Mouse (Mus musculus) kidney, adult 2 months (tissue): Measurements from ENCODE around the gene Atf6.

Experiments
- CTCF ChIP-seq: fragments of 200-500 bp; conservative IDR thresholded peaks from 2 replicates; pipeline ENCODE4 v1.5.1; 2011; ENCODE audit warnings: low read depth, mild to moderate bottlenecking, control low read depth, low read length, moderate library complexity, mixed read lengths; ENCODE audit not compliant: insufficient read depth, insufficient read length
- POLR2A ChIP-seq: fragments of 200-500 bp; IDR thresholded peaks from one replicate; pipeline ENCODE4 v1.6.1; 2011; ENCODE audit warnings: low read depth, low read length, control low read depth

DNA sequence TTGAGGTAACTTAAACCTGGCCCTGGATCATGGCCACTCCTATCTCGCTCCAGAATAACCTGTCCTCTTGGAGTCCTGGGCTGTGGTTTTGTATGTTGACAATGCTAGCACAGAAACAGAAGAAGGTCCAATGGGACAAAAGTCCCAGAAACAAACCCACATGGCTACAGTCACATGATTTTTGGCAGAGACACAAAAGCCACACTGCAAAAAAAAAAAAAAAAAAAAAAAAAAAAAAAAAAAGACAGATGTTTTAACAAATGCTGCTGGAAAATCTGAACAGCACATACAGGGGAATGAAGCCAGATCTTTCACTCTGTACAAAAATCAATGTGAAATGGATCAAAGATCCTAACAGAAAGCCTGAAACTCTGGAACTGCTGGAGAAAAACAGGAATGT, 105.9 kb downstream of the Atf6 start:
- TF ChIP-seq CTCF (no peak), POLR2A (no peak)
